Mouse (Mus musculus): Measurements from ENCODE around the gene Klf3. TPM values are rescaled to one million over a fixed set of nuclear protein-coding genes. Genes with fewer than 3 reads are reported as not detected.

Klf3 gene
- polyA plus RNA-seq, 1 experiment from 2014 or later = 63.1 TPM

GRCm38 (mm10) chr5:64852656-64853398, 49.6 kb downstream of the Klf3 start:
- Histone ChIP-seq H3K27ac (replicated peaks) (no peak overlapping the region), H3K9me3 (replicated peaks) (peaks cover 15% of the 10 kb centered on the region), H3K27me3 (ENCODE audit: low read depth, poor library complexity, severe bottlenecking) (no peaks in the 10 kb centered on the region), H3K36me3 (no peaks in the 10 kb centered on the region), H3K4me3 (no peak overlapping the region), H3K4me1 (0 out of 2 replicates have a peak, but pooled peaks cover 5% of the 10 kb centered on the region)
- WGBS = 74% methylated on average over 5 of the region's 5 CpGs
- DNase-seq (ENCODE audit: low spot score) = no peak

GRCm38 (mm10) chr5:64853421-64853820, 50.2 kb downstream of the Klf3 start:
- peaks cover 15% of the 10 kb centered on the region for H3K9me3 ChIP-seq (replicated peaks)
- no peaks in the 10 kb centered on the region for H3K27me3 ChIP-seq (ENCODE audit: low read depth, poor library complexity, severe bottlenecking)
- no peak overlapping the region for H3K4me3 ChIP-seq
- 0 out of 2 replicates have a peak, but pooled peaks cover 5% of the 10 kb centered on the region for H3K4me1 ChIP-seq
- no peak for DNase-seq (ENCODE audit: low spot score)
- H3K27ac ChIP-seq (replicated peaks) = no peak overlapping the region
- 95% methylated on average over 5 of the region's 5 CpGs for WGBS
- no peaks in the 10 kb centered on the region for H3K36me3 ChIP-seq

DNA sequence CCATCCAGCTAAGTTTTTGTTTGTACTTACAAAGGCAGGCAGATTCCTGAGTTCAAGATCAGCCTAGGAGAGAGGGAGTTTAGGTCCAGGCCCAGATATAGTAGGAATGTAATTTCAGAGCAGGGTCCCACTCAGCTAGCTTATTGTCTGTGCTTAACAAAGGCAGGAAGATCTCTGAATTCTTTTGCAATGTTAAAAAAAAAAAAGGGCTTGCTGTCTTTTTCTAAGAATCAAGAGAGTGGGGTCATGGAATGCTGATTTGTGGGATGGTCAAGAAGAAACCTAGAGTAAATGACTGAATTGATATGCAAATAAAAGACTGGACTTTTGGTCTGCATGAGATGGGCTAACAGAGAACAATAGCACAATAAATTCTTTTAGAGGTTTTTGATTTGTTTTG, 52.0 kb downstream of the Klf3 start:
- Histone ChIP-seq H3K9me3 (replicated peaks) (peaks cover 15% of the 10 kb centered on the region), H3K27ac (replicated peaks) (no peak overlapping the region), H3K4me1 (0 out of 2 replicates have a peak, but pooled peaks cover 3% of the 10 kb centered on the region), H3K4me3 (no peak overlapping the region), H3K27me3 (ENCODE audit: low read depth, poor library complexity, severe bottlenecking) (no peaks in the 10 kb centered on the region), H3K36me3 (no peaks in the 10 kb centered on the region)
- DNase-seq (ENCODE audit: low spot score) = no peak

DNA sequence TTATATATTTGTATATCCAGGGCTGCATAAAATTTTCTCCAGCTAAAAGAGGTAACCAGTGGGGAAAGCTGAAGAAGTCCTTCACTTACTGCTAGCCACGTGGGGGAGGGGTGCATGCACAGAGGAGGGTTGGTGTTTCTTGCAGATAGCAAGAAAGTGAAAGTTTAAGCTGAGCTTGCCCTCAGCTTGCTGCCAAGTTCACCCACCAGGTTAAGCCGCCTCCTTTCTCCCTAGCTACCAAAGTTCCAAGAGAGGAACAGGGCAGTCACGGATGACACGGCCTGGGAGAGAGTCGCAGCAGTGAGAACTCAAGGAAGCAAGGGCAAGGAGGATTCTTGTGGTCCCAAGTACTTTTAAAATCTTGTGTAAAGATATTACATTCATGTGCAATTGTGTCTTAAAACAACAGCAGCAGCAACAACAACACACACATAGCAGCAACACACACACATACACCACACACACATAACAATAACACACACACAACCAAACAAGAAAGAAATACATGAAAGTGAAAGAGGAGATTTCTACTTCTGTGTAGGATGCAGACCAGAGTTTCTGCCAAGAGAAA, 57.8 kb downstream of the Klf3 start:
- WGBS = 59% methylated on average over 5 of the region's 5 CpGs
- Histone ChIP-seq H3K4me1 (peaks cover 24% of the 10 kb centered on the region), H3K36me3 (no peaks in the 10 kb centered on the region), H3K27me3 (ENCODE audit: low read depth, poor library complexity, severe bottlenecking) (no peaks in the 10 kb centered on the region), H3K27ac (replicated peaks) (no peak overlapping the region; the same call in 1 of the 2 replicates), H3K9me3 (replicated peaks) (peaks cover 3% of the 10 kb centered on the region), H3K4me3 (no peak overlapping the region)
- DNase-seq (ENCODE audit: low spot score) = no peak

DNA sequence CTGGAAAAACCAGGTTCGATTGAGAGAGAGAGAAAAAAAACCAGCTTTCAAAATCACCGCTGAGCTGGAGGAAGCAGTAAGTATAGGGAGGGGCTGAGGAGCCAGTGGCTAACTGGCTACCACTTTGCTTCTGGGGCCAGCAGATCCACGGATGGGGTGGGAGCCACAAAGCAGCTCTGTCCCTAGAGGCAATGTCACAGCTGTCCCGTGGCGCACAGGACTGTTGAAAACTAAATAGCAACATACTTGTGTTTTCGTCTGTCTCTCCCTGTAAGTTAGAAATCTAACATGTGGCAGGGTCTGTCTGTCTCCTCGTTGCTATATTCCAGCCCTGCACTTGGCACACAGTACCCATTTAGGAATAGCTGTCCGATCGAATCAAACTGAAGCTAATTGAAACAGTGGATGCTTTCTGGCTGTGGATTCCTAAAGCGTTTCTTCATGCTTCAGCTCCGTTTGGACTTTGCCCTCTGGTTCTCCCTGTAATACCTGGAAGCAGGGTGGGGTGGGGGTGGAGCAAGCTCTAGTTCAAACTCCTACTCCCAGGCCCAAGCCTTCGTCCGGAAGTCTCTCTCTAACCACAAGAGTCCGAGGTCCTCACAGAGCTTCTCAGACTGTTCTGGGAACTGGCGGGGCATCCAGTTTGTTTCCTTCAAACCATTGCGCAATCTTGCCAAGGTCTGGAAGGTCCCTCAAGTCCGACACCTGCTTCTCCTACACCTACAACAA, 58.4 kb downstream of the Klf3 start:
- WGBS = 75% methylated on average over 17 of the region's 17 CpGs
- H3K27me3 ChIP-seq (ENCODE audit: low read depth, poor library complexity, severe bottlenecking) = no peaks in the 10 kb centered on the region
- no peak overlapping the region for H3K4me3 ChIP-seq
- no peaks in the 10 kb centered on the region for H3K36me3 ChIP-seq
- peak overlapping the region; percentile 42 for H3K27ac ChIP-seq (replicated peaks)
- H3K9me3 ChIP-seq (replicated peaks) = no peaks in the 10 kb centered on the region; the same call in 1 of the 2 replicates
- no peak for DNase-seq (ENCODE audit: low spot score)
- H3K4me1 ChIP-seq = peaks cover 24% of the 10 kb centered on the region

DNA sequence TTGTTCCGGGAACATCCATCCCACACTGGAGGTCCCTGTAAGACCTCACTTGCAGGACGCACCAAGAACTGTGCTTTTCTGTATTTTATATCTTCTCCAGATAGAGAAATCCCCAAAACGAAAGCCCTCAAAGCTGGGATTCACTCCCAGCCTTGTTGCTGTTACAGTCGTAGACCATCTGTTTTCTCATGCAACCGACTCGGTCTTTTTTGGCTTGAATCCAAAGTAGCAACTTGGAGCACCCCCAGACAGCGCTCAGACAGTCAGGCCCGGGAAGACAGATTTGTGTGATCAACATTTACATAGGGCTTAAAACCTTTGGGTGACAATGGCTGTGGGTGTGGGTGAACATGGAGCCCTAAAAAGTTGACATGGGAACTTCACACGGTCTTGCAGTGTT, 59.1 kb downstream of the Klf3 start:
- H3K4me3 ChIP-seq = no peak overlapping the region
- WGBS = 92% methylated on average over 9 of the region's 9 CpGs
- H3K27ac ChIP-seq (replicated peaks) = no peak overlapping the region
- peaks cover 24% of the 10 kb centered on the region for H3K4me1 ChIP-seq
- no peaks in the 10 kb centered on the region for H3K27me3 ChIP-seq (ENCODE audit: low read depth, poor library complexity, severe bottlenecking)
- H3K36me3 ChIP-seq = no peaks in the 10 kb centered on the region
- no peaks in the 10 kb centered on the region for H3K9me3 ChIP-seq (replicated peaks)
- no peak for DNase-seq (ENCODE audit: low spot score)

- no peak for DNase-seq (ENCODE audit: low spot score)
- H3K27ac ChIP-seq (replicated peaks) = peak overlapping the region; percentile 60; the same call in 1 of the 2 replicates
- no peak overlapping the region for H3K4me3 ChIP-seq
- H3K36me3 ChIP-seq = no peaks in the 10 kb centered on the region
- H3K27me3 ChIP-seq (ENCODE audit: low read depth, poor library complexity, severe bottlenecking) = no peaks in the 10 kb centered on the region
- WGBS = 67% methylated on average over 4 of the region's 4 CpGs
- H3K4me1 ChIP-seq = peaks cover 24% of the 10 kb centered on the region
- no peaks in the 10 kb centered on the region; the same call in 1 of the 2 replicates for H3K9me3 ChIP-seq (replicated peaks)
These were observed 61.5 kb downstream of the Klf3 start for GRCm38 (mm10) chr5:64864699-64865108.

DNA sequence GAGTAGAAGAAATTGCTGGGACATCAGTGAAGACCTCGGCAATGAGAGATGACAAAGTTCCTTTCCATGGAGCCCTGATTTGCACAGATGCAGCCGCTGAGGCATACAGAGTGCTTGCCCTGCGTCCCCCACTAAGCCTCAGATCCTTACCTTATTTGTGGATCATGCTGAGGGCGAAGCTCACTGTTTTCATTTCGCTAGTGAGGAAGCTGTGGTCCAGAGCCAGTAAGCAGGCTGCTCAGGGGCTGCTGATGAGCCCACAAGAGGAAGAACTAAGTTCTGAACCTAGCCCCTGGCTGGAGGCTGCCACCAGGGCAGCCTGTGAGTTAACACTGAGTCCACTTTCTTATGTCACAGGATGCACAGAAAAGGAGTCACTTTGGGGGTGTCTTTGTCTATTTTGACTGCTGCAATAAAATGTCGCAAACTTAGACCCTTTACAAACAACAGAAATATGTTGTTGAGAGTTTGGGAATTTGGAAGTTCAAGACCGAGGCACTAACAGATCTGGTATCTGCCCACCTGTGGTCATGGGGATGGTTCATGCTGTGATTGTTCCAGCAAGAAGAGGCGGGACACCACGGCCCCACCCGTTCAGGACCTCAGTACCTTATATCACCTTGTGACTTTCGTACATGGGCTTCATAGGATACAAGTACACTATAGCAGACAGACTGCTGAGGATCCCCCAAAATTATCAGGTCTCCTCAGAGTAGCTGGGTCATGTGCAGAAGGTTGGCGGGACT, 62.2 kb downstream of the Klf3 start:
- peak overlapping the region; percentile 60 for H3K27ac ChIP-seq (replicated peaks)
- H3K36me3 ChIP-seq = no peaks in the 10 kb centered on the region
- H3K27me3 ChIP-seq (ENCODE audit: low read depth, poor library complexity, severe bottlenecking) = no peaks in the 10 kb centered on the region
- DNase-seq (ENCODE audit: low spot score) = no peak
- peaks cover 24% of the 10 kb centered on the region for H3K4me1 ChIP-seq
- 81% methylated on average over 12 of the region's 12 CpGs for WGBS
- H3K9me3 ChIP-seq (replicated peaks) = peaks cover 4% of the 10 kb centered on the region; the same call in 1 of the 2 replicates
- H3K4me3 ChIP-seq = no peak overlapping the region

DNA sequence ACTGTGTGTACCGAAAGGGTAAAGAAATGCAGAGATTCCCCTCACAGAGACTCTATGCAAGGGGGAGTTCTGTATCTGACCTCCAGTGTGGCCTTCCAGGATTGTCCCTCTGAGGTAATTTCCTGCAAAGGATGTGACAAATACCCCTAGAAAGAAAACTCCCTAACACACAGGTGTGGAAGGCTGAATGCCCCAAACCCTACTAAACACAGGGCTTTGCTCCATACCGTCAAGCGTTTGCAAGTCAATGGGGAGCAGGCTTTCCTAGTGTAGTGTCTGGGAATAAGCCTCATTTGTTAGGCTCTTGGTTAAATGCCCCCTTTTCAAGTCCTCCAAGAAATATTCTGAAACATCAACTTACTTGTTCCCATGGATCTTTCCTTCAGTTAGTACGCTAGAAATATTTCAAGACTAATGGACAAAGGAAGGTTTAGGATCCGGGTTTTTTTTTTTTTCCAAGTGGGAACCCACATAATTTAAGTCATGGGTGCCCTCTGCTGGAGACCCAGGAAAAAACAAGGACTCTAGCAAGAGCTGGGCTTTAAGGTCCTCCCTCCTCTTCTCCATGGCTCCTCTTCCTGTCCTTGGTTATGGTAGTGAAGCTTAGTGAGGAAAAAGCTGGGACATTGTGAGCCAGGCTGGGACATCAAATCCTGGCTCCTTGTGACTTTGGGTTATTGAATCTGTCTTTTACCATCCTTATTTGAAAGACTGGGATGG, 63.3 kb downstream of the Klf3 start:
- Histone ChIP-seq H3K4me3 (no peak overlapping the region), H3K27me3 (ENCODE audit: low read depth, poor library complexity, severe bottlenecking) (no peaks in the 10 kb centered on the region), H3K36me3 (no peaks in the 10 kb centered on the region), H3K9me3 (replicated peaks) (peaks cover 4% of the 10 kb centered on the region; the same call in 1 of the 2 replicates), H3K27ac (replicated peaks) (peak overlapping the region; percentile 58), H3K4me1 (peaks cover 16% of the 10 kb centered on the region)
- 41% methylated on average over 5 of the region's 5 CpGs for WGBS
- peak; percentile 70 for DNase-seq (ENCODE audit: low spot score)

- Histone ChIP-seq H3K27ac (replicated peaks) (no peak overlapping the region), H3K9me3 (replicated peaks) (peaks cover 4% of the 10 kb centered on the region; the same call in 1 of the 2 replicates), H3K36me3 (no peaks in the 10 kb centered on the region), H3K4me3 (no peak overlapping the region), H3K4me1 (peaks cover 11% of the 10 kb centered on the region), H3K27me3 (ENCODE audit: low read depth, poor library complexity, severe bottlenecking) (no peaks in the 10 kb centered on the region)
- DNase-seq (ENCODE audit: low spot score) = no peak
- WGBS = 85% methylated on average over 9 of the region's 9 CpGs
These were observed 63.9 kb downstream of the Klf3 start for GRCm38 (mm10) chr5:64867124-64867523.

DNA sequence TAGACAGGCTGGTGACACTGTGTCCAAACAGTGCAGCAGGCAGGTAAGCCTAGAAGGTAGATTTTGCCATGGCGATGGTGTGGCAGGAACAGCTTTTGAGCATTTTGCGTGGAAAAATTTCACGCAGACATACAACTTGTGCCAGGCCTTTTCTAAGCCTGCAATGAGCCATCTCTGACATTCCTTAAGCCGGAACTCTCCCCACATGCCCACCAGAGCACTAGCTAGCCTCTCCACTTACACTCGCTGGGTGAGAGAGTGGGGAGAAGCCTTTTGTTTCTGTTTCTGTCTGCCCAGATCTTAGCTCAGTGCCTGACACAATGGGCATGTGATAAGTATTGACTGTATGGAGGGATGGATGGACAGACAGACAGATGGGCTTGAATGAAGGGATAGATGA, 64.4 kb downstream of the Klf3 start:
- Histone ChIP-seq H3K4me3 (no peak overlapping the region), H3K27me3 (ENCODE audit: low read depth, poor library complexity, severe bottlenecking) (no peaks in the 10 kb centered on the region), H3K4me1 (peaks cover 11% of the 10 kb centered on the region), H3K9me3 (replicated peaks) (peaks cover 4% of the 10 kb centered on the region; the same call in 1 of the 2 replicates), H3K27ac (replicated peaks) (no peak overlapping the region), H3K36me3 (no peaks in the 10 kb centered on the region)
- 90% methylated on average over 5 of the region's 5 CpGs for WGBS
- no peak for DNase-seq (ENCODE audit: low spot score)
